Mouse (Mus musculus): Measurements from ENCODE around the gene Hpse.

Gene Hpse

GRCm38 (mm10) chr5:100719235-100720088 lies at the start of gene Hpse:
TSS of gene Hpse (minus strand) at chr5:100719716.
- in situ Hi-C loops (cut with MboI, MseI), result no loop called here

GRCm38 (mm10) chr5:100766026-100766425 lies 46.5 kb upstream of the Hpse start:
- in situ Hi-C loops (cut with MboI, MseI), result no loop called here

- in situ Hi-C loops (cut with MboI, MseI), result no loop called here
These were observed 42.2 kb upstream of the Hpse start for GRCm38 (mm10) chr5:100761736-100762135.

- in situ Hi-C loops (cut with MboI, MseI), result no loop called here
These were observed 40.6 kb upstream of the Hpse start for GRCm38 (mm10) chr5:100760049-100760663.

GRCm38 (mm10) chr5:100758121-100758520 lies 38.6 kb upstream of the Hpse start:
- in situ Hi-C loops (cut with MboI, MseI), result no loop called here

- in situ Hi-C loops (cut with MboI, MseI), result no loop called here
These were observed 33.9 kb upstream of the Hpse start for GRCm38 (mm10) chr5:100753407-100753806.

- in situ Hi-C loops (cut with MboI, MseI), result no loop called here
These were observed 32.1 kb upstream of the Hpse start for GRCm38 (mm10) chr5:100751655-100752054.

GRCm38 (mm10) chr5:100750617-100751255 lies 31.2 kb upstream of the Hpse start:
- in situ Hi-C loops (cut with MboI, MseI), result no loop called here

GRCm38 (mm10) chr5:100738802-100739201 lies 19.3 kb upstream of the Hpse start:
- in situ Hi-C loops (cut with MboI, MseI), result no loop called here

- in situ Hi-C loops (cut with MboI, MseI), result no loop called here
These were observed 17.4 kb upstream of the Hpse start for GRCm38 (mm10) chr5:100736919-100737318.

GRCm38 (mm10) chr5:100734535-100734934 lies 15.0 kb upstream of the Hpse start:
- in situ Hi-C loops (cut with MboI, MseI), result no loop called here

GRCm38 (mm10) chr5:100728757-100729156 lies 9.2 kb upstream of the Hpse start:
- in situ Hi-C loops (cut with MboI, MseI), result no loop called here

GRCm38 (mm10) chr5:100726001-100726400 lies 6.5 kb upstream of the Hpse start:
- in situ Hi-C loops (cut with MboI, MseI), result no loop called here

- in situ Hi-C loops (cut with MboI, MseI), result no loop called here
These were observed 2.8 kb downstream of the Hpse start for GRCm38 (mm10) chr5:100716762-100717161.

GRCm38 (mm10) chr5:100711219-100711618 lies 8.3 kb downstream of the Hpse start:
- in situ Hi-C loops (cut with MboI, MseI), result no loop called here

GRCm38 (mm10) chr5:100710012-100710411 lies 9.5 kb downstream of the Hpse start:
- in situ Hi-C loops (cut with MboI, MseI), result no loop called here

- in situ Hi-C loops (cut with MboI, MseI), result no loop called here
These were observed 10.5 kb downstream of the Hpse start for GRCm38 (mm10) chr5:100709035-100709434.

GRCm38 (mm10) chr5:100706675-100707074 lies 12.8 kb downstream of the Hpse start:
- in situ Hi-C loops (cut with MboI, MseI), result no loop called here

GRCm38 (mm10) chr5:100704272-100704671 lies 15.2 kb downstream of the Hpse start:
- in situ Hi-C loops (cut with MboI, MseI), result no loop called here

- in situ Hi-C loops (cut with MboI, MseI), result no loop called here
These were observed 17.2 kb downstream of the Hpse start for GRCm38 (mm10) chr5:100702325-100702724.

- in situ Hi-C loops (cut with MboI, MseI), result no loop called here
These were observed 18.5 kb downstream of the Hpse start for GRCm38 (mm10) chr5:100700861-100701620.

GRCm38 (mm10) chr5:100697886-100698285 lies 21.6 kb downstream of the Hpse start:
- in situ Hi-C loops (cut with MboI, MseI), result no loop called here
